In the genomic region with DNA sequence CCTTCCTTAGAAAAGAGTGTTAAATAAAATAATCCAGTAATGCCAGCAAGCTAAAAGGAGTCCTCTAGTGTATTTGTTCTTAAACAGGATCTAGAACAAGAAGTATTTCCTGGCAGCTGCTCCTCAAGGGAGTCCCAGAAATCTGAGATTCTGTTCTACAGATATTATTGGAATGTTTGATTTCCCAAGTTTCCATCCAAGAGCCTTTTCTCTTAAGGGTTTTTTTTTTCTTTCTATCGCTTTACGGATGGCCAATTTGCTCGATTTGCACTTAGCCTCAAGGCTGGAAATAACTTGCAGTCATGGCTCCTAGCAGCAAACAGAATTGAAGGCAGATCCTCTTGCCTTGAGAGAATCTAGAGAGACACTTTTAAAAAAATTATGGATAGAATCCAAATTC, we compare ENCODE assay signal across 16 mouse cellular contexts.
DNase-seq lines count a peak whose midpoint lies in the region; ATAC-seq and TF ChIP-seq lines count a peak whose summit lies in the region.
"Had no signal": no experiment of that assay in that cellular context is flagged by ENCODE, and none has a peak within 500 bp of the region (broad histone marks: within the 10 kb centered on the region; RNA-seq: fewer than 3 reads in every experiment).

No protein-coding gene starts in this region.

- ATAC-seq in megakaryocyte, adult 5-6 weeks (ENCODE audit: poor library complexity, severe bottlenecking) = no peak
- ATAC-seq: hindbrain, embryonic 16.5 days had no signal

- TF ChIP-seq CTCF in left cerebral cortex, adult 2 months (IDR thresholded peaks at IDR 0.05) = no peak

- intact Hi-C loops in left cerebral cortex, postnatal 14 days (cut with DNase I) = no loop called here
- intact Hi-C loops in left cerebral cortex, adult 2 months (cut with DNase I) = no loop called here

- no peak overlapping the region; the same call in none of the 2 replicates for H3K27ac ChIP-seq in left cerebral cortex, adult 2 months

- no peak overlapping the region for H3K4me3 ChIP-seq in left cerebral cortex, adult 2 months

- peak; percentile 27 to 35 for DNase-seq in heart, adult 9 months (ENCODE audit: low spot score in 2 of 2)
- no peak for DNase-seq in heart, postnatal 4 days
- DNase-seq in left cerebral cortex, postnatal 14 days (ENCODE audit: low spot score in 2 of 2) = peak; percentile 30 to 70
- DNase-seq in left cerebral cortex, adult 2 months (ENCODE audit: extremely low spot score in 1 of 2, low spot score in 2 of 2) = no peak
- peak; percentile 42 for DNase-seq in brain, embryonic 18.5 days (ENCODE audit: low read depth, low spot score)
- peak; percentile 11 to 49 for DNase-seq in frontal cortex, postnatal 36 days (ENCODE audit: low spot score in 2 of 2)
- DNase-seq: adrenal gland, postnatal 25 days; cerebellum, adult 9-10 months; heart, postnatal 36 days; kidney, adult 11 months; kidney, postnatal 14 days; lung, adult 2 months; right cerebral cortex, postnatal 14 days; thymus, postnatal 25 days had no signal

Comparison
In these comparisons a context has a peak if more than half of its experiments do, and no peak if none do; other contexts are left out.
1. DNase-seq: peak in heart, adult 9 months (2 of 2), left cerebral cortex, postnatal 14 days (2 of 2), brain, embryonic 18.5 days (single experiment) and frontal cortex, postnatal 36 days (2 of 2); none in heart, postnatal 4 days (single experiment) and left cerebral cortex, adult 2 months (0 of 2).